Mouse (Mus musculus): ENCODE results near the gene Sbk3.
"Not testable (repeated sequence)": the region's sequence is repeated elsewhere in the genome, so short reads cannot be mapped to it uniquely, and the experiment has no call there.

The Sbk3 gene

DNA sequence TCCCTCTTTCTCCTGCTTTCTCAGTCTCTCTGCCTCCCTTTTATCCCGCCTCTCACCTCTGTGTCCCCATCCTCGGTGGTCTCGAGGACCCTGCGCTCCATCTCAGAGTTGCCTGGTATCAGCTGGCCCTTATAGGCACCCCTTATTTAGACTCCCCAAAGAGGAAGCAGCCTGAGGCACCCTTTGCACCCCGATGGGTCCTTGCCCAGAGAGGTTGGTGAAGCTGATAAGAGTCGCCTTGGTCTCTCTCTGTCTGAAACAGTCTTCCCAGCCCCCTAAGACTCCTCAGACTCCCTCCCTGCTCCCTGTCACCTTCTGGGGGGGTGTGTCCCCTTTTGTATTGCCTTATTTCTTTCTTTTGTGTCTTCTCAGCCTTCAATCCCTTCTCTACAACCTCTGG, at the start of gene Sbk3:
Sbk3 (minus strand) TSS at position 101 of the 400 bp plus-strand sequence.
- DNase-seq (ENCODE audit: low spot score) = no peak

DNA sequence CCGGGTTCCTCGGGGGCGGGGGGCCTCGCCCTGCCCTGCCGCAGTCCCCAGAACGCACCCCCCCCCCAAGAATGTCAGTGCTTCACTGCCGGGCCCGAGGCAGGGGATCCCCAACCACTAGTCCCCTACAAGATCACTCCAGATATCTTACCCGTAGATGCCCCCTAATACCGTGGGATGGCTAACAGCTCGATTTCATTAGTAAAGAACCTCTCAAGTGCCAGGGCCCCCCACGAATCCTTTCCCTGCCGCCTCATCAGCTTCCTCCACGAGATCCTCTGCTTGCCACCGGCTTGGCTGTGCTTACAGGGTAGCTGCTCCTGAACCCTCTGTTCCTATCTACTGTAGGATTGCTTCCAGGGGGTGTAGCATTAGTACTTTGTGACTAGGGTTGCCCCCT, 49.7 kb upstream of the Sbk3 start:
- DNase-seq (ENCODE audit: low spot score) = no peak

DNA sequence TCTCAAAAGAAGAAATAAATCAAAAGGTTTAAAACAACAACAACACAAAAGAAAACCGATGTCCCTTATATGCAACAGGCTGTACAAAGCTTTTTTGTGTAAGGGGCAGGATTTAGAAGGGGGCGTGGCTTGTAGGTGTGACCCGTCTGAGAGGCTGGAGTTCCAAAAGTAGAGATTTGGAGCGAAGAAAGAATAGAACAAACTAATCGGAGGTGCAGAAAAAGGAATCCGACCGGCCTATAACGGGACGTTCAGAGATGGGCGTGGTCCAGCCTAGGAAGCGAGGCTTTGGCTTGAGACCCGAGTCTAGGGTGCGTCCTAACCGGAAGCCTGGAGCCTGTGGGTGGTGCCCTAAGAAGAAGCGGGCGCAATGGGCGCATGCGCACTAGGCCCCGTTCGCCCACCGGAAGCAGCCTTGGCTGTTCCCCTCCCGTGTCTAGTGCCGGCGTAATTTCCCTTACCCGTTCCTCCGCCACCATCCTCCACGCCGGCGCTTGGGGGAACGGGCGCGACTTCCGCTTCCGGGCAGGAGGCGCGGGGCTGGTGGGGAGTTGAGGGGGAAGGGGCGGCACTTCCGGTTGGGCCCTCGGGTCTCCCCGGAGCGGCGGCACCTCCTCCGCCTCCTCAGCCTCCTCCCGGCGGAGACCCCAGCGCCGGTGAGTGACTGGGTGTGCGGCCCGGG, 49.2 kb upstream of the Sbk3 start, which contains the start of the genes Zfp865 and Ccdc106:
Zfp865 (plus strand) TSS at position 377 of the 682 bp plus-strand sequence.
Ccdc106 (plus strand) TSS at position 554 of the 682 bp plus-strand sequence.
- DNase-seq (ENCODE audit: low spot score) = peak; percentile 96

DNA sequence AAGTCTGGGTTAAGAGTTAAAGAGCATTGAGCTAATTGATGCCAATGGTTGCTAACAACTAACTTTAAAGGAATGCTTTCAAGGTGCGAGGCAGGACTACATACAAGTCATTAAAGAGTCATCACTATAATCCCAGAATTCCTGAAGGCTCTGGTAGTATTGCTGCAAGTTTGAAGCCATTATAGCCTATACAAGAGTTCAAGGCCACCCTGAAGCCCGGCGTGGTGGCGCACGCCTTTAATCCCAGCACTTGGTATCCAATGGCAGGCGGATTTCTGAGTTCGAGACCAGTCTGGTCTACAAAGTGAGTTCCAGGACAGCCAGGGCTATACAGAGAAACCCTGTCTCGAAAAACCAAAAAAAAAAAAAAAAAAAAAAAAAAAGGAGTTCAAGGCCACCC, 48.6 kb upstream of the Sbk3 start:
- not testable (repeated sequence) for DNase-seq (ENCODE audit: low spot score)

DNA sequence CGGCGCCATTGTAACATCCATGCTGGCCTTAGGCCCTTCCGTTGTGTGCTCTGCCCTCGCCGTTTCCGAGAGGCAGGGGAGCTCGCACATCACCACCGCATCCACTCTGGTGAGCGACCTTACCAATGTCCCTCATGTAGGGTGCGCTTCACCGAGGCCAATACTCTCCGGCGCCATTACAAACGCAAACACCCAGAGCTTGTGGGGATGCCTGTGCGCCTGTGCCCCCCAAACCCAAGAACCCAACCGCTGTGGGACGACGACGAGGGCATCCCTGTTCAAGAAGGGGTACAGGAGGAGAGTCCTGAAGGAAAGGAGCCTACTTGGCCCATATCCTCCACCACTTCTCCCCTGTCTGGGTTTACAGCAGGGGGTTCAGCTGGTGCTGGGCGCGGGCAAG, 47.0 kb upstream of the Sbk3 start:
- DNase-seq (ENCODE audit: low spot score) = no peak

DNA sequence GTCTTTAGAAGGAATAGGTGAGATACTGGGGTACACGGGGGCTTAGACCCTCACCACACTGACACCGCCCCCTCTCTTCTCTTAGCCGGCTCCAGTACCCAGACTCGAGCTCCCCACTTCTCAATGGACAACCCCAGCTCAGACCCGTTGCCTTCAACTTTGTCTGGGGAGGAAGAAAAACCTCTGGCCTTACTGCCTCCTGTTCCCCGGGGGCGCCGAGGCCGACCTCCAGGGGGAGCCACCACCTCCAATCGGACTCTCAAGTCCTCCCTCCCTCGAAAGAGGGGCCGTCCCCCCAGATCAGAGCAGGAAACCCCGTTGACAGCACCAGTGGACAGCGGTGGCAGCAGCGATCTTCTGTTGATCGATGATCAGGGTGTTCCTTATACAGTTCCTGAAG, 46.4 kb upstream of the Sbk3 start:
- DNase-seq (ENCODE audit: low spot score) = no peak

DNA sequence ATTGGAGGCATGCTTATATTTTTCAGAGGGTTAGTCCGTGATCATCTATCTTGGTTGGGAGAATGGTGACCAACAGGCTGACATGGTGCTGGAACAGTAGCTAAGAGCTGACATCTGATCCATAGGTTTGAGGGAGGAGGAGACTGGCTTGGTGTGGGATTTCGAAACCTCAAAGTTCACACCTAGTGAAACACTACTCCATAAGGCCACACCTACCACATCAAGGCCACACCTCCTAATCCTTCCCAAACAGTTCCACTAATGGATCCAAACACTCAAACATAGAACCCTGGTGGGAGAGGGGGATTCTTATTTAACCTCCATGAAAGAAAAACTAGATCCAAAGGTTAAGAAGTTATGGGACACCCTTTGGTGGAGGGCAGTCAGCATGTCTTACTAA, 46.0 kb upstream of the Sbk3 start:
- DNase-seq (ENCODE audit: low spot score) = no peak

DNA sequence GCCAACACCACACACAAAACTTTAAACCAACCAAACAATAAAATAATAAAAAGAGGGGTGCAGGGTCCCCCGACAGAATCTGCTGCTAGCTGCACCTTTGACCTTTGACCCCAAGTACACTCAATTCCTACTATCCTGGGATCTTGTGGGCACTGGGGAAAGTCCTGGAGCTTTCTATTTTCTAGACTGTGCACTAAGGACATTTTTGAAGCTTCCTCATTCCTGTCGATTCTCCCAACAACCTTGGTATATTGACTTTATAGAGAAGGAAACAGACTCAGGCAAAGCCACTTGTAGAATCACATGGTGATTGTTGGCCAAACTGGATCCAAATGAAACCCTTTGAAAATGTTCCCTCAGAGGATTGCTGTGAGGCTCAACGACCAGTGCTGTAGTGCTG, 45.1 kb upstream of the Sbk3 start:
- DNase-seq (ENCODE audit: low spot score) = no peak

DNA sequence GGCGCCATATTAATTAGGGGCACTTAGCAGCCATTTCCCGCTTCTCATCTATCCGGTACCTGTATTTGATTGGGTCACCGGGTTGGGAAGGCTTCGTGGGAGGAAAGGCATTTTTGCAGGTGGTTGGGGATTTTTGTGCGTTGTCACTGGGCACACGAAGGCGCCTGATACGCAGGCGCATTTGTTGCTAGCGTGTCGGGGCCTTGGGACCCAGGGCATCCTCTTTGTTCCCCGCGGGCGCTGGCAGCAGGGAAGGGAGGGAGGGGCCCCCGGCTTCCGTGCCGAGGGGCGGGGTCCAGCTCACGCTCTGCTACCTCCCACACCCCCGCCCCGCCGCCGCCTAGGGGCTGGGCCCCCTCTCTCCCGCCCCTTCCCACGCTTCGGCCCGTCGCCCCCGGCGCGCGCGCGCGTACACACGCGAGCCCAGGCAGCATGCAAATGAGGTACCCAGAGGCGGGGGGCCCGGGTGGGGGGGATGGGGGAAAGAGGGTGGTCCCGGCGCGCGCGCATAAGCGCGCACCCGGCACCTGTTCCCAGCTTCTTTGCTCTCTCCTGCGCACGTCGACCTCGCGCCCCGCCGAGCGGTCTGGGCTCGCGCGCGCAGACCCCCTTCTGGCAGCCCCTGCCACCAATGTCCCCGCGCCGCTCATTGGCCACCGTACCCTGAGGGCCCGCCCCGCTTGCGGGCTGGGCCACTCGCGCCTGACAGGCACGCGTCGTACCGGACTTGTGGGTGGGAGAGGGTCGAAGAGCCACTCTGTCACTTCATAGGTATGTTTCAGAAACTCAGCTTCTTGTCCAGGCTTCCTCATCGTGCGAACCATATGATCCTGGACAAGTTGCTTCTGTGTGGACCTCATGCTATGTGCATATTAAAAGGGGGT, 44.4 kb upstream of the Sbk3 start, which contains the start of gene Gm44973:
Gm44973 (plus strand) TSS at position 379 of the 884 bp plus-strand sequence.
- peak; percentile 90 for DNase-seq (ENCODE audit: low spot score)

DNA sequence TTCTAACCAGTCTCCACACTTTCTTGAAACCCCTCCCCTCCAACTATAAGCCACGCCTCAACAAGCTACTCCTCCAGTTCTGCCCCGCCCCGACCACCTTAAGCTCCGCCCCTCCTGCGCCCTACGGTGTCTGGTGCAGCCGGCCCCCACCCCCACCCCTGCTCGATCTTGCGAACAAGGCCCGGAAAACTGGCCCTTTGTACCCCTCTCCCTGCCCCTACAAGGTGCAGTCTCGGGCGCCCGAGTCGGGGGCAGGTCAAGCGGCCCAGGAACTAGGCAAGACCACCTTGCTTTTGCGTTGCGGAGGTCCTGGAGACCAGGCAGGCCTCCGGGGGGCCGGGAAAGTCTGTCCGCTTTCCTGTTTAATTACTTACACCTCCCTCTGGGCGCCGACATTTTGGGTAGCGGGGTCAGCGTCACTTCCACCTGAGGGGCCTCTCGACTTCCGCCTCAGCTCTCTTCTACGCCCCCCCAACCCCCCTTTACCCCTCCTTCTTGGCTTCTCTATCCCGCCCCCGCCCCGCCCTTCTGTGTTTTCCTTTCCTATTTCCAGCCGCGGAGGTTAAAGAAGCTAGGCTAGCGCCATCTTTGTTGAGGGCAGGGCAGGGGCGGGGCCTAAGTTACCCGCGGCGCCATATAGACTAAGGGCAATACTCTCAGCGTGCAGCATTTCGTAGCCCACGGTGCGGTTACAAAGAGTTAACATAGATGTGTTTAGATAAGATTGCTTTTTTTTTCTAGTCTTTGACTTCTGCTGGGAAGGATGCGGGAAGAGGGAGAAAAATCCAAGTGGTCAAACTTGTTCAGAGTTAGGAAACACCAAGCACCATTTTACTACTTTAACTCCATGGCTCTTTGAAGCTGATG, 43.5 kb upstream of the Sbk3 start, which contains the start of the genes Zfp524 and Fiz1:
Zfp524 (plus strand) TSS at position 165 of the 867 bp plus-strand sequence.
Fiz1 (minus strand) TSS at position 447 of the 867 bp plus-strand sequence.
- peak; percentile 93 for DNase-seq (ENCODE audit: low spot score)

DNA sequence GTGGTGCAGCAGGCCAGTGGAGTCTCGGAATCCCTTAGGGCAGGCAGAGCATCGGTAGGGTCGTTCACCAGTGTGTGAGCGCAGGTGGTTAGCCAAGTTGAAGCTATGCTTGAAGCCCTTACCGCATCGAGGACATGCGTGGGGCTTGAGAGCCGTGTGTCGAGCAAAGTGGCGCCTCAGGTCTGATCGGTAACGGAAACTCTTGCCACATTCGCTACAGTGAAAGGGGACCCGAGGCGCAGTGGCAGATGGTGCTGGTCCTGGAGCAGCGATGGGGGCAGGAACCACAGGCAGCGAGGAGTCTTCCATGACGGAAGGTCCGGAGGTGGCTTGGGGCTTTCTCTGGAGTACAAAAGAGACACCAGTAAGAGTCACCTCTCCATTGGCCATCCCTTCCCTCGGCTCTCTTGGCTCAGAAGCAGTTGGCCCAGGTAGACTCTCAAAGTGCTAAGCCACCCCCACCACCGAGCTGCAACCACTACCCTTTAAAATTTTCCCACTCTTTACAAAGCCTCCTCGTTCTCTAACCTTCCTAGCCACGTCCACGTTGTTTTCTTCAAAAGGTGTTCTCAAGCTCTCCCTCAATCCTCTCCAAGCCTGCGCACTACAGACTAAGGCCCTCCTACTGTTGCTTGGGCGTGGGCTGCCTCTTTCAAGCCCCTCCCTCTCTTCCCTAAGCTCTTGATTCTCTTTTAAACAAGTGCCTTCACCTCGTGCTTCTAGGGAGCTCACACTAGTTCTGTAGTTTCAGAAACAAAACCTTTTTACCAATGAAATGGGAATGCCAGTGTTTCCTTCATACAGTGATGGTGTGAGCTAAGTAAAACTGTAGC, 41.9 kb upstream of the Sbk3 start:
- DNase-seq (ENCODE audit: low spot score) = no peak

DNA sequence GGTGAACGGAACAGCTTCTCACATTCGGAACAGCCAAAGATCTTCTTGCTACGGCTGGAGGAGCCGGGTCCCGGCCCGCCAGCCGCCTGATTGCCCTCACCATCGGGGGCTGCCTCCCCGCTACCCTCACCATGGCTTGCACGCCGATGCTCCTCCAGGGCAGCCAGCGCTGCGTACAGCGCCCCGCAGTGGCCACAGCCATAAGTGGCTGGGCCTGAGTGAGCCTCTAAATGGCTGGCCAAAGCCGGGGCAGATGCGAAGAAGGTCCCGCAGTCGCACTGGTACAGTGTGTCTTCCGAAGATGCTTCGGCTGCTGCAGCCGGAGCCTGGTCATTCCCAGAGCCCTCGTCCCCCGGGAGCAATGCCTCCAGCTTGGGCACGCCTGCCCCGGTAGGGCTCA, 37.3 kb upstream of the Sbk3 start:
- no peak for DNase-seq (ENCODE audit: low spot score)

DNA sequence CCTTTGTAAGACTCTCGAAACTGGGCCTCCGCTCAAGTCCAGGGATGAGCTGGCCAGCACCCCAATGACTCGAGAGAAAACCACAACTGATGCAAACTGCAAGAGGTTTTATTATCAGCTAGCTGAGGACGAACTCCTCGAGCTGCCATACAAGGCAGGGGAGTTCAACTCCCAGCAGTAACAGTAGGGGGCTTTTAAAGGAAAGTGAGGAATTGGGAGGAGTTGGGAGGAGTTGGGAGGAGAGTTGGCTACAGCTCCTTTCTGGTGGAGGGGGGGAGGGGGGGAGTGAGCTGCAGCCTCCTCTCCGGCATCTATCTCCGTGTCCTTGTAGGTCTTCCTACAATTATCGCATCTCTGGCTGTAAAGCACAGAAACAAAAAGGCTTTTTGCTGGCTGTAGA, 31.9 kb upstream of the Sbk3 start:
- DNase-seq (ENCODE audit: low spot score) = not testable (repeated sequence)

DNA sequence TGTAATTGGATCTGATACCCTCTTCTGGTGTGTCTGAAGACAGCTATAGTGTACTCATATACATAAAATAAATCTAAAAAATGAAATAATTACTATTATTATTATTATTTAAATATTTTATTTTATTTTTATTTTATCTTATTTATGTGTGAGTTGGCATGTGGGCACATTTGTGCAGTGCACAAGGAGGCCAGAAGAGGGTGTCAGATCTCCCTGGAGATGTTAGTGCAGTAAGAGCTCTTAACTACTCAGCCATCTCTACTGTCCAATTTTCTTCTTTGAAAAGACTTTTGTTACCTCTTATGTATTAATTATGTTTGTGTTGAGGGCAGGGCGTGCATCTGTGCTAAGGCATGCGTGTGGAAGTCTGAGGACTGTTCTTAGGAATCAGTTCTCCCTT, 28.9 kb upstream of the Sbk3 start:
- DNase-seq (ENCODE audit: low spot score) = no peak

DNA sequence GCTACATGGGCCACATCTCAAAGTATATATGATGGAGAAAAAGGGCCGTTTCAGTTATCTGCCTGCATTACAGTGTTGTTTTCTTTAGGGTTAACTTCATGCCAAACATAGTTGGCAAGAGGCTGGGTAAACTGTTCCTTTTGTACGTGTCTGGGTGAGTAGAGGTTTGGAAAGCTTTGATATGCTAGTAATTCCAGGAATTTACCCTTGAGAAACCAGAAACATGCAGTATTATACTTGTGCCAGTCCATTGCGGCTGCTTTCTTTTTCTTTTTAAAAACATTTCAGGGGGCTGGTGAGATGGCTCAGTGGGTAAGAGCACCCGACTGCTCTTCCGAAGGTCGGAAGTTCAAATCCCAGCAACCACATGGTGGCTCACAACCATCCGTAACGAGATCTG, 26.0 kb upstream of the Sbk3 start:
- DNase-seq (ENCODE audit: low spot score) = no peak

DNA sequence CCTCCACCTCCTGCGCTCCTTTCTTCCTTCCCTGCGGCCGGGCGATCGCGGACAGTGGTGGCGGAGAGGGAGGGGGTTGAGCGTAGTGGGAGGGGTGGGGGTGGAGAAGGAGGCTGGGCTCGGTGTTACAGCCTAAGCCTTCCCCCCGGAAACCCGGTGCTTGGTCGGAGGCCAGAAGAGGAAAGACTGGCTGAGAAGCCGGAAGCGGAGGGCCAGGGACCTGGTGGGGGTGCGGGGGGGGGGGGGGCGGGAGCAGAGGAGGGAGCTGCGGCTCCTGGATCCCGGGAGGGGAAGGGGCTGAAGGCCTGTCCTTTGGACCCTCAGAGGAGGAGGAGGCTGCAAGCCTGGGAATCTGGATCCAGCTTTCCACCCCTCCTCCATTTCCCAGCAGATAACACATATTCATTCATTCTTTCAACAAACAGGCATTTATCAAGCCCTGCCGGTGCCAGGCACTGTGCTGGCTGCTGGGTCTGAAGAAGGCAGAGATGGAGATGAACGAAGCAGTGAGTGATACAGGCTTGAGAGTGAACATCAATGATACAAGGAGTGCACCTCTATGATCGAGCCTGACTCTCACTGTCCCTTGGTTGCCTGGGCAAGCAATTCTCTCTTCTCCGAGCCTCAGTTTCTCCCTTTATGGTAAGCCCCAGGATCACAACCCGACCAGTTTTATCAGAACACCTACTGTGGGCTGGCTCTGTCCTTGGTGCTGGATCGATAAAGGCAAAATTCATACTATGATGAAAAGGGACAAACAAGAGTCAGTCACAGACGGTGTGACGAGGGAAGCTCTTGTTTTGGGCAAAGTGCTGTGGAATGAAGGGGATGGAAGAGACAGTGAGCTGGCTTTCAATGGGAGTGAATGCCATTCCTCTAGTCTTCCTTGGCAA, 25.3 kb upstream of the Sbk3 start, which contains the start of gene Zfp579:
Zfp579 (minus strand) TSS at position 156 of the 893 bp plus-strand sequence.
- DNase-seq (ENCODE audit: low spot score) = peak; percentile 93

DNA sequence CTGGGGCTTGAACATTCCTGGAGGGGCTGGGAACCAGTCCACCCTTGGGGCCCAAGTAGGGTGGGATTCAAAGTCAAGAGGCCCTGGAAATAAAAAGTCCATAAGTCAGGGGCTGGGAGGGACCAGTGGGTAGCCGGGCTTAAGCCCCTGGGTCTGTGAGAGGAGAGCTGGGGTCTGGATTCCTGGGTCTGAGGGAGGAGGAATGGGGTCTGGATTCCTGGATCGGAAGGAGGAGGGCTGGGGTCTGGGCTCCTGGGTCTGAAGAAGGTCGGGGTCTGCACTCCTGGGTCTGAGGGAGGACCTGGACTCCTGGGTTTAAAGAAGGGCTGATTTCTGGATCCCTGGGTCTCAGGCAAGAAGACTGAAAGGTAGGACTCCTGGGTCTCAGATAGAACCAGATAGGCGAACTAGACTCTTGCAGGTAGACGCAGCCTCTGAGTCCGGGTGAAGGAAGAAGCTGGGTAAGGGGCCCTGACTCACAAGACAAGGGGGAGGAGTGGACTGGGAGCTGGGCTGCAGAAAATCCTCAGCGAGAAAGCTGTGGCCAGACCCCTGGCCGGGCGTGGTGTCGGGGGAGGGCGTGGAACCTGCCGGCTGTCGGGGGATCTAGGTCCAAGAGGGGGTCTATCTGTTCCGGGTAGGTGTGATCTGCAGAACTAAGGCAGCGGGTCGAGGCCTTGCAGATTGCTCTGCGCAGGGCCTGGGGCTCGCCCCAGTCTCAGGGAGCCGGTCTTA, 24.5 kb upstream of the Sbk3 start:
- no peak for DNase-seq (ENCODE audit: low spot score)

DNA sequence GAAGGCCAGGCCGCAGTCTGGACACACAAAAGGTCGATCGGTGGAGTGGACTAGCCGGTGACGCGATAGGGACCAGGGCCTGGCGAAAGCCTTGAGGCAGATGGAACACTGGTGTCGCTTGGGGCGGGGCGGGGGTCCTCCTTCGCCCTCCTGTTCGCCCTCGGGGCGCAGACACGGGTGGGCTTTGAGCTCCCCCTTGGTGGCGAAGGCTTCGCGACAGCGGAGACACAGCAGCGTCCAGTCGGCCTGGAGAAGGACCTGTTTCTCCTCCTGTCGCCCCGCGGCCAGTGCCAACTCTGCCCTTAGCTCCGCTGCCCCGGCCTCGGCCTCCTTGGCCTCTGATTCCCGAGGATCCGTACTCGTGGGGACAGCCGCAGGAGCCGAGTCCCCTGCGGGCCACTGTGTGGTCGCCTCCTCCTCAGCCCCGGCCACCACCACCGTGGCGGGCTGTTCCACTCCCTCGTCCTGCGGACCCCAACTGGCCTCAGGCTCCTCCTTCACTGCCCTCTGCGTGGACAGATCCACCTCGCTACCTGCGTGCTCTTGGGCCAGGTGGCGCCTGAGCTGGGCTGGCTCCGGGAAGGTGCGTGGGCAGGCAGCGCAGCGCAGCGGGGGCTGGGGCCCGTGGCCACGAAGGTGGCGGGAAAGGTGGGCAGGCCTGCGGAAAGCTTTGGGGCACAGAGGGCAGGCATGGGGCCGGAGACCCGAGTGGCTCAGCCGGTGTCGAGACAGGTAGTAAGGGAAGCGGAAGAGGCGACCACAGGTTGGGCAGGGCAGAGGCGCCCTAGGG, 23.2 kb upstream of the Sbk3 start:
- DNase-seq (ENCODE audit: low spot score) = no peak
